Mouse (Mus musculus) testis, adult 10 weeks (tissue): ENCODE results near the gene Cav1. TPM values are rescaled to one million over a fixed set of nuclear protein-coding genes. Genes with fewer than 3 reads are reported as not detected.

Experiments used
- polyA plus RNA-seq: library from polyadenylated mRNA; stranded (reverse); fragments of 350-450 nt; fragmentation: Illumina TruSeq; extraction: RNeasy Lipid Tissue Mini Kit (QIAGEN cat#74804); gene quantifications from one replicate; pipeline ENCODE4 v1.2.3, GENCODE M21; 2014; ENCODE audit warnings: low read depth, low replicate concordance

Cav1 gene
- polyA plus RNA-seq: 16.4 TPM

DNA sequence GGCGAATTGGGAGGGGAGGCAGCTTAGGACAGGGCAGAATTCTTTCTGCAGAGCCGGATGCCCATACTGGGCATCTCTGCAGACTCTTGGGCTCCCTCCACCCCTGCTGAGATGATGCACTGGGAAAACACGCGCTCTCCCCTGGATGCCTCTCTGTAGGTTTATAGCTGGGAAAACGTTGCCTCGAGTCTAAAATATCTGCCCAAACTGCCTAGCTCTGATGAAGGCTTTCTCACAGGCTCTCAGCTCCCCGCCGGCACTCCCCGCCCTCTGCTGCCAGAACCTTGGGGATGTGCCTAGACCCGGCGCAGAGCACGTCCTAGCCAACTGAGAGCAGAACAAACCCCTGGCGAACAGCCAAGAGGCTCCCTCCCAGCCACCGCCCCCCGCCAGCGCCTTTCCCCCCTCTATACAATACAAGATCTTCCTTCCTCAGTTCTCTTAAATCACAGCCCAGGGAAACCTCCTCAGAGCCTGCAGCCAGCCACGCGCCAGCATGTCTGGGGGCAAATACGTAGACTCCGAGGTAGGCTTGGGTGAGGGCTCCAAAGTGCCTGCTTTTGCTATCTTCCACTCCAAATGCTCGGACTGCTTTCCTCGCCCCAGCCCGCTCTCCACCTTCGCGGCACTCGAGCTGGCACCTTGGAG lies at the start of gene Cav1:
TSS of gene Cav1 (plus strand) at position 382 of the 648 bp plus-strand sequence.

GRCm38 (mm10) chr6:17280939-17281756 lies 25.0 kb upstream of the Cav1 start, which contains the start of gene Cav2:
Gene Cav2 (plus strand): TSS chr6:17281185.

Other genes starting within 250 kb of the Cav1 start
- 32.7 TPM for gene Tes, start 241.2 kb upstream of the Cav1 start, polyA plus RNA-seq
- gene Cav2, start 25.1 kb upstream of the Cav1 start, polyA plus RNA-seq: 5.8 TPM
- gene Met, start 157.5 kb downstream of the Cav1 start, polyA plus RNA-seq: 1.6 TPM